Mouse (Mus musculus) neural tube, embryonic 14.5 days (tissue): Measurements from ENCODE around the gene Scyl1. TPM values are rescaled to one million over a fixed set of nuclear protein-coding genes. Genes with fewer than 3 reads are reported as not detected.

Experiments
- ATAC-seq: fragments of 200-750 bp; cut with Nextera tagmentation; 2 replicates; pipeline ENCODE4 v1.8.0; 2017; ENCODE audit warnings: low read depth, mild to moderate bottlenecking, moderate TSS enrichment, moderate library complexity
- H3K27ac ChIP-seq: fragments of 300-500 bp; sonication (generic); 2 replicates; pipeline ENCODE4 v1.5.1; 2014; ENCODE audit warnings: low read depth, mild to moderate bottlenecking, control low read depth, low read length, moderate library complexity, mixed read lengths
- H3K27me3 ChIP-seq: fragments of 300-500 bp; sonication (generic); 2 replicates; pipeline ENCODE4 v1.6.1; 2014; ENCODE audit warnings: low read length; ENCODE audit not compliant: control insufficient read depth, insufficient read depth
- H3K36me3 ChIP-seq: fragments of 300-500 bp; sonication (generic); 2 replicates; pipeline ENCODE4 v1.6.1; 2014; ENCODE audit warnings: low read length, mixed read lengths; ENCODE audit not compliant: control insufficient read depth, insufficient read depth
- H3K4me1 ChIP-seq: fragments of 300-500 bp; sonication (generic); 2 replicates; pipeline ENCODE4 v1.6.1; 2014; ENCODE audit warnings: low read length; ENCODE audit not compliant: control insufficient read depth, insufficient read depth
- H3K4me2 ChIP-seq: fragments of 300-500 bp; sonication (generic); 2 replicates; pipeline ENCODE4 v1.6.1; 2014; ENCODE audit warnings: mild to moderate bottlenecking, low read depth, low read length, control low read depth
- H3K4me3 ChIP-seq: fragments of 300-500 bp; sonication (generic); 2 replicates; pipeline ENCODE4 v1.5.1; 2014; ENCODE audit warnings: low read depth, low read length, control low read depth, mixed read lengths
- H3K9ac ChIP-seq: fragments of 300-500 bp; sonication (generic); replicated peaks from 2 replicates; pipeline ENCODE4 v1.6.1; 2014; ENCODE audit warnings: low read depth, mild to moderate bottlenecking, control low read depth, low read length, mixed read lengths
- H3K9me3 ChIP-seq: fragments of 300-500 bp; sonication (generic); 2 replicates; pipeline ENCODE4 v1.6.1; 2016; ENCODE audit warnings: low read length; ENCODE audit not compliant: control insufficient read depth
- WGBS: fragments of 180-500 bp; shearing (Covaris S2); extraction: QIAGEN DNeasy Blood & Tissue Kit; methylation state at CpG from one replicate; pipeline ENCODE4 v1.1.7; 2014; 5-methylcytosine and 5-hydroxymethylcytosine counted together
- polyA plus RNA-seq: library from polyadenylated mRNA; unstranded; fragments of >200 nt; fragmentation: Nextera tagmentation; extraction: Ambion mirVana; gene quantifications from 2 replicates; pipeline ENCODE4 v1.2.1, GENCODE M21; 2014

The Scyl1 gene
- polyA plus RNA-seq, 1 experiment from 2014 or later: 78.5 TPM

GRCm38 (mm10) chr19:5741641-5742240 is 29.5 kb downstream of the Scyl1 start:
- ATAC-seq: peak; percentile 72
- no peaks in the 10 kb centered on the region for H3K9me3 ChIP-seq
- H3K4me1 ChIP-seq: peaks cover 24% of the 10 kb centered on the region; the same call in 1 of the 2 replicates
- H3K27ac ChIP-seq: peak overlapping the region; percentile 73
- peak overlapping the region; percentile 81 for H3K9ac ChIP-seq
- peak overlapping the region; percentile 59 for H3K4me3 ChIP-seq
- H3K36me3 ChIP-seq: no peaks in the 10 kb centered on the region
- 0% methylated on average over 48 of the region's 55 CpGs for WGBS
- H3K4me2 ChIP-seq: peak overlapping the region; percentile 98
- peaks cover 14% of the 10 kb centered on the region for H3K27me3 ChIP-seq

- 18% methylated on average over 13 of the region's 14 CpGs for WGBS
- peak within 1 kb of the TSS; percentile 98 for H3K4me2 ChIP-seq
- H3K9me3 ChIP-seq: no peaks in the 10 kb centered on the region
- H3K4me3 ChIP-seq: peak within 1 kb of the TSS; percentile 59
- ATAC-seq: peak; percentile 68; the same call in 1 of the 2 replicates
- peak within 1 kb of the TSS; percentile 81 for H3K9ac ChIP-seq
- H3K27ac ChIP-seq: peak within 1 kb of the TSS; percentile 73
- peaks cover 18% of the 10 kb centered on the region; the same call in 1 of the 2 replicates for H3K4me1 ChIP-seq
- H3K36me3 ChIP-seq: no peaks in the 10 kb centered on the region
- H3K27me3 ChIP-seq: peaks cover 14% of the 10 kb centered on the region
Measured at GRCm38 (mm10) chr19:5740320-5741317, 30.6 kb downstream of the Scyl1 start, which contains the start of gene Ltbp3. TSS of gene Ltbp3 (plus strand) at chr19:5740904.

GRCm38 (mm10) chr19:5739446-5739845 is 31.8 kb downstream of the Scyl1 start:
- Histone ChIP-seq H3K9me3 (no peaks in the 10 kb centered on the region), H3K4me1 (peaks cover 14% of the 10 kb centered on the region; the same call in 1 of the 2 replicates), H3K9ac (no peak overlapping the region), H3K36me3 (no peaks in the 10 kb centered on the region), H3K4me3 (no peak overlapping the region), H3K27ac (no peak overlapping the region), H3K4me2 (no peak overlapping the region), H3K27me3 (peaks cover 5% of the 10 kb centered on the region; the same call in 1 of the 2 replicates)
- WGBS: 63% methylated on average over 2 of the region's 2 CpGs
- no peak for ATAC-seq

- H3K27me3 ChIP-seq: no peaks in the 10 kb centered on the region
- no peak overlapping the region for H3K4me2 ChIP-seq
- H3K4me3 ChIP-seq: no peak overlapping the region
- no peaks in the 10 kb centered on the region for H3K9me3 ChIP-seq
- H3K27ac ChIP-seq: no peak overlapping the region
- H3K4me1 ChIP-seq: peaks cover 21% of the 10 kb centered on the region
- no peaks in the 10 kb centered on the region for H3K36me3 ChIP-seq
- no peak overlapping the region for H3K9ac ChIP-seq
- ATAC-seq: no peak
- WGBS: 84% methylated on average over 9 of the region's 9 CpGs
Measured at GRCm38 (mm10) chr19:5734325-5734724, 36.9 kb downstream of the Scyl1 start.

GRCm38 (mm10) chr19:5731264-5731978 is 39.8 kb downstream of the Scyl1 start:
- WGBS: under 1% methylated on average over 47 of the region's 47 CpGs
- no peaks in the 10 kb centered on the region for H3K27me3 ChIP-seq
- peaks cover 42% of the 10 kb centered on the region for H3K4me1 ChIP-seq
- peak; percentile 84 for ATAC-seq
- H3K4me2 ChIP-seq: peak overlapping the region; percentile 97
- peak overlapping the region; percentile 76 for H3K4me3 ChIP-seq
- peak overlapping the region; percentile 69 for H3K27ac ChIP-seq
- H3K36me3 ChIP-seq: no peaks in the 10 kb centered on the region; the same call in 1 of the 2 replicates
- peak overlapping the region; percentile 63 for H3K9ac ChIP-seq
- H3K9me3 ChIP-seq: no peaks in the 10 kb centered on the region

- Histone ChIP-seq H3K4me1 (peaks cover 51% of the 10 kb centered on the region), H3K9ac (peak overlapping the region; percentile 63), H3K9me3 (no peaks in the 10 kb centered on the region), H3K27me3 (no peaks in the 10 kb centered on the region), H3K36me3 (no peaks in the 10 kb centered on the region; the same call in 1 of the 2 replicates), H3K4me3 (peak overlapping the region; percentile 76), H3K4me2 (peak overlapping the region; percentile 97), H3K27ac (no peak overlapping the region)
- ATAC-seq: no peak
- WGBS: 75% methylated on average over 29 of the region's 29 CpGs
Measured at GRCm38 (mm10) chr19:5730314-5731186, 40.7 kb downstream of the Scyl1 start.

GRCm38 (mm10) chr19:5729444-5729815 is 41.8 kb downstream of the Scyl1 start, which contains the start of gene Fam89b:
TSS of gene Fam89b (minus strand) at chr19:5729653.
- H3K4me2 ChIP-seq: peak within 1 kb of the TSS; percentile 99
- no peaks in the 10 kb centered on the region; the same call in 1 of the 2 replicates for H3K36me3 ChIP-seq
- peak; percentile 80 for ATAC-seq
- H3K27me3 ChIP-seq: no peaks in the 10 kb centered on the region
- H3K4me3 ChIP-seq: peak within 1 kb of the TSS; percentile 73
- H3K27ac ChIP-seq: peak within 1 kb of the TSS; percentile 98
- WGBS: 0% methylated on average over 37 of the region's 37 CpGs
- H3K9me3 ChIP-seq: no peaks in the 10 kb centered on the region
- H3K4me1 ChIP-seq: peaks cover 56% of the 10 kb centered on the region
- peak within 1 kb of the TSS; percentile 100 for H3K9ac ChIP-seq
